Mouse (Mus musculus): ENCODE measurements at regions not wholly inside any gene's neighbourhood (a gene's known extent, or its start where the extent isn't known, plus 50 kb on each side); places are given as distances from the start of the nearest gene placed in this dataset.

- 87% methylated on average over 4 of the region's 4 CpGs for WGBS
- Histone ChIP-seq H3K36me3 (no peaks in the 10 kb centered on the region), H3K27ac (no peak overlapping the region), H3K9ac (no peak overlapping the region), H3K4me2 (no peak overlapping the region), H3K9me3 (no peaks in the 10 kb centered on the region), H3K4me3 (no peak overlapping the region), H3K4me1 (replicated peaks) (peaks cover 17% of the 10 kb centered on the region), H3K27me3 (peaks cover 16% of the 10 kb centered on the region)
- no peak for ATAC-seq (ENCODE audit: low FRiP score)
These were observed 52.1 kb upstream of the Kdm7a start for GRCm38 (mm10) chr6:39258656-39259055.

- Histone ChIP-seq H3K27me3 (peaks cover 16% of the 10 kb centered on the region), H3K9me3 (no peaks in the 10 kb centered on the region), H3K4me3 (peak overlapping the region; percentile 48), H3K4me1 (replicated peaks) (peaks cover 17% of the 10 kb centered on the region), H3K9ac (peak overlapping the region; percentile 70), H3K4me2 (peak overlapping the region; percentile 71), H3K27ac (peak overlapping the region; percentile 82), H3K36me3 (no peaks in the 10 kb centered on the region)
- 47% methylated on average over 7 of the region's 7 CpGs for WGBS
- ATAC-seq (ENCODE audit: low FRiP score): no peak
These were observed 51.2 kb upstream of the Kdm7a start for GRCm38 (mm10) chr6:39257667-39258395.

GRCm38 (mm10) chr6:39257111-39257571 lies 50.6 kb upstream of the Kdm7a start:
- Histone ChIP-seq H3K4me2 (peak overlapping the region; percentile 71), H3K27ac (peak overlapping the region; percentile 82), H3K27me3 (peaks cover 16% of the 10 kb centered on the region), H3K9ac (peak overlapping the region; percentile 70), H3K4me3 (peak overlapping the region; percentile 48), H3K36me3 (no peaks in the 10 kb centered on the region), H3K4me1 (replicated peaks) (peaks cover 17% of the 10 kb centered on the region), H3K9me3 (no peaks in the 10 kb centered on the region)
- peak; percentile 58 for ATAC-seq (ENCODE audit: low FRiP score)
- under 1% methylated on average over 18 of the region's 18 CpGs for WGBS

- ATAC-seq (ENCODE audit: low FRiP score): peak; percentile 92
- peaks cover 16% of the 10 kb centered on the region for H3K27me3 ChIP-seq
- 3% methylated on average over 48 of the region's 48 CpGs for WGBS
These were observed 49.9 kb upstream of the Kdm7a start for GRCm38 (mm10) chr6:39256304-39257103.

More at GRCm38 (mm10) chr6:39256304-39257103, 49.9 kb upstream of the Kdm7a start:
- Histone ChIP-seq H3K4me1 (replicated peaks) (peaks cover 17% of the 10 kb centered on the region), H3K4me2 (peak overlapping the region; percentile 71), H3K36me3 (no peaks in the 10 kb centered on the region), H3K27ac (peak overlapping the region; percentile 82), H3K4me3 (peak overlapping the region; percentile 48), H3K9me3 (no peaks in the 10 kb centered on the region), H3K9ac (peak overlapping the region; percentile 70)
